Mouse (Mus musculus) CH12.LX (cell line): ENCODE results near the gene Olfr460. TPM values are rescaled to one million over a fixed set of nuclear protein-coding genes. Genes with fewer than 3 reads are reported as not detected.

ENCODE experiments used
- DNase-seq: peaks from one replicate; pipeline ENCODE4 v3.0.0-alpha.2; 2013; ENCODE audit errors: extremely low read depth
- H3K27ac ChIP-seq: 2 replicates; pipeline ENCODE4 v1.5.1; 2012; ENCODE audit warnings: low read depth, mild to moderate bottlenecking, control low read depth, moderate library complexity; ENCODE audit not compliant: insufficient read depth
- H3K27me3 ChIP-seq: replicated peaks from 2 replicates; pipeline ENCODE3; 2012; ENCODE audit warnings: inconsistent platforms
- H3K36me3 ChIP-seq, 2 experiments: replicated peaks in 1 of 2; 2 replicates each; pipeline versions ENCODE3 to v1.6.1; 2012; ENCODE audit warnings: inconsistent platforms in 1 of 2, low read length in 1 of 2, mild to moderate bottlenecking in 1 of 2, mixed read lengths in 1 of 2, moderate library complexity in 1 of 2; ENCODE audit not compliant: control insufficient read depth in 1 of 2, insufficient read depth in 1 of 2
- H3K4me1 ChIP-seq, 2 experiments: 2 replicates each; pipeline ENCODE4 v1.6.1; 2012; ENCODE audit warnings: inconsistent platforms in 1 of 2, moderate library complexity in 1 of 2; ENCODE audit not compliant: insufficient read depth in 2 of 2, control insufficient read depth in 1 of 2
- H3K4me2 ChIP-seq: 2 replicates; pipeline ENCODE4 v1.6.1; 2012; ENCODE audit warnings: low read depth, mild to moderate bottlenecking, control low read depth; ENCODE audit not compliant: poor library complexity, insufficient read depth, severe bottlenecking
- H3K4me3 ChIP-seq, 3 experiments: fragments of 150-350 bp in 1 of 3; sonication (generic) in 1 of 3; replicated peaks in 1 of 3; 2 replicates each; pipeline versions ENCODE3 to v1.5.1; 2011 to 2012; ENCODE audit warnings: low read depth in 2 of 3, low read length in 2 of 3, mild to moderate bottlenecking in 2 of 3, moderate library complexity in 2 of 3, control low read depth in 1 of 3, improper control_type of control experiment in 1 of 3, inconsistent platforms in 1 of 3, mixed read lengths in 1 of 3; ENCODE audit not compliant: poor library complexity in 1 of 3
- H3K79me2 ChIP-seq: replicated peaks from 2 replicates; pipeline ENCODE4 v1.6.1; 2012; ENCODE audit warnings: mild to moderate bottlenecking, moderate library complexity; ENCODE audit not compliant: control insufficient read depth, poor library complexity, insufficient read depth, severe bottlenecking; ENCODE audit errors: extremely low read depth
- H3K9ac ChIP-seq: 2 replicates; pipeline ENCODE4 v1.6.1; 2012; ENCODE audit warnings: low read depth, mild to moderate bottlenecking, control low read depth, moderate library complexity; ENCODE audit not compliant: insufficient read depth
- H3K9me3 ChIP-seq: replicated peaks from 2 replicates; pipeline ENCODE3; 2012; ENCODE audit warnings: low read length, inconsistent platforms, mixed read lengths
- BHLHE40 ChIP-seq: IDR thresholded peaks from 2 replicates; pipeline ENCODE4 v1.6.1; 2011; ENCODE audit warnings: mild to moderate bottlenecking, low read depth, low read length, improper control_type of control experiment
- CHD1 ChIP-seq: IDR thresholded peaks from 2 replicates; pipeline ENCODE4 v1.6.1; 2012; ENCODE audit warnings: low read depth, low read length, improper control_type of control experiment, inconsistent platforms
- E2F4 ChIP-seq: IDR thresholded peaks from 2 replicates; pipeline ENCODE4 v1.6.1; 2011; ENCODE audit warnings: low read depth, low read length, improper control_type of control experiment; ENCODE audit not compliant: insufficient replicate concordance
- ELF1 ChIP-seq: IDR thresholded peaks from 2 replicates; pipeline ENCODE4 v1.6.1; 2014; ENCODE audit warnings: low read depth, mild to moderate bottlenecking, inconsistent platforms, low read length, improper control_type of control experiment
- GABPA ChIP-seq: IDR thresholded peaks from 2 replicates; pipeline ENCODE4 v1.6.1; 2012; ENCODE audit warnings: low read depth, low read length, improper control_type of control experiment, inconsistent platforms; ENCODE audit not compliant: insufficient replicate concordance
- HCFC1 ChIP-seq: IDR thresholded peaks from 2 replicates; pipeline ENCODE4 v1.6.1; 2012; ENCODE audit warnings: low read depth, mild to moderate bottlenecking, inconsistent platforms, low read length, improper control_type of control experiment
- JUN ChIP-seq: IDR thresholded peaks from 2 replicates; pipeline ENCODE4 v1.6.1; 2011; ENCODE audit warnings: low read depth, mild to moderate bottlenecking, low read length, improper control_type of control experiment, moderate library complexity; ENCODE audit not compliant: insufficient read depth
- JUND ChIP-seq: conservative IDR thresholded peaks from 2 replicates; pipeline ENCODE4 v1.6.1; 2011; ENCODE audit warnings: low read depth, low read length, improper control_type of control experiment
- MAFK ChIP-seq: IDR thresholded peaks from 2 replicates; pipeline ENCODE4 v1.6.1; 2011; ENCODE audit warnings: low read length, improper control_type of control experiment; ENCODE audit not compliant: insufficient replicate concordance
- NELFE ChIP-seq: IDR thresholded peaks from 2 replicates; pipeline ENCODE4 v1.6.1; 2011; ENCODE audit warnings: low read depth, low read length, improper control_type of control experiment
- NRF1 ChIP-seq: IDR thresholded peaks from 2 replicates; pipeline ENCODE4 v1.6.1; 2014; ENCODE audit warnings: low read depth, mild to moderate bottlenecking, inconsistent platforms, low read length, improper control_type of control experiment, moderate library complexity
- PAX5 ChIP-seq: IDR thresholded peaks from 2 replicates; pipeline ENCODE4 v1.6.1; 2012; ENCODE audit warnings: low read length, inconsistent platforms, mixed read lengths
- POLR2AphosphoS2 ChIP-seq: IDR thresholded peaks from 2 replicates; pipeline ENCODE4 v1.6.1; 2011; ENCODE audit warnings: low read depth, low read length, improper control_type of control experiment
- RAD21 ChIP-seq: IDR thresholded peaks from 2 replicates; pipeline ENCODE4 v1.6.1; 2011; ENCODE audit warnings: low read depth, mild to moderate bottlenecking, low read length, improper control_type of control experiment, moderate library complexity
- SIN3A ChIP-seq: IDR thresholded peaks from 2 replicates; pipeline ENCODE4 v1.6.1; 2012; ENCODE audit warnings: low read length, improper control_type of control experiment, inconsistent platforms
- TBP ChIP-seq: conservative IDR thresholded peaks from 2 replicates; pipeline ENCODE4 v1.6.1; 2011; ENCODE audit warnings: low read depth, low read length, improper control_type of control experiment
- UBTF ChIP-seq: IDR thresholded peaks from 2 replicates; pipeline ENCODE4 v1.6.1; 2012; ENCODE audit warnings: low read depth, mild to moderate bottlenecking, inconsistent platforms, low read length, improper control_type of control experiment, moderate library complexity
- USF1 ChIP-seq: IDR thresholded peaks from 2 replicates; pipeline ENCODE4 v1.6.1; 2014; ENCODE audit warnings: low read depth, mild to moderate bottlenecking, inconsistent platforms, low read length, improper control_type of control experiment
- USF2 ChIP-seq: conservative IDR thresholded peaks from 2 replicates; pipeline ENCODE4 v1.6.1; 2011; ENCODE audit warnings: low read depth, low read length, improper control_type of control experiment
- ZC3H11A ChIP-seq: IDR thresholded peaks from 2 replicates; pipeline ENCODE4 v1.6.1; 2012; ENCODE audit warnings: low read depth, mild to moderate bottlenecking, inconsistent platforms, low read length, improper control_type of control experiment
- dilution Hi-C: fragments of 300-500 bp; cut with MboI; formaldehyde crosslinking; loops from 2 replicates; pipeline ENCODE4 v1.14.3; 2020; ENCODE audit warnings: low sequenced_read_pairs; ENCODE audit not compliant: extremely low pct_unique_long_range_greater_than_20kb, extremely low pct_ligation_motif_present
- in situ Hi-C: fragments of 300-500 bp; cut with MboI; formaldehyde crosslinking; loops from 3 replicates; pipeline ENCODE4 v1.14.3; 2019; ENCODE audit warnings: low sequenced_read_pairs, low pct_ligation_motif_present, low pct_unique_long_range_greater_than_20kb, mixed read lengths
- polyA plus RNA-seq: library from polyadenylated mRNA; unstranded; fragments of >175 nt; gene quantifications from 2 replicates; pipeline ENCODE4 v1.2.1, GENCODE M21; 2012; ENCODE audit warnings: low read depth; ENCODE audit not compliant: insufficient read length
- total RNA-seq, 2 experiments: library from RNA; depleted of rRNA; stranded (reverse); fragments of 300-350 nt in 1 of 2; fragments of >200 nt in 1 of 2; gene quantifications; 2 replicates each; pipeline ENCODE4 v1.2.3; 2012 to 2014

Olfr460 gene
- total and polyA plus RNA-seq, 3 experiments: not detected

DNA sequence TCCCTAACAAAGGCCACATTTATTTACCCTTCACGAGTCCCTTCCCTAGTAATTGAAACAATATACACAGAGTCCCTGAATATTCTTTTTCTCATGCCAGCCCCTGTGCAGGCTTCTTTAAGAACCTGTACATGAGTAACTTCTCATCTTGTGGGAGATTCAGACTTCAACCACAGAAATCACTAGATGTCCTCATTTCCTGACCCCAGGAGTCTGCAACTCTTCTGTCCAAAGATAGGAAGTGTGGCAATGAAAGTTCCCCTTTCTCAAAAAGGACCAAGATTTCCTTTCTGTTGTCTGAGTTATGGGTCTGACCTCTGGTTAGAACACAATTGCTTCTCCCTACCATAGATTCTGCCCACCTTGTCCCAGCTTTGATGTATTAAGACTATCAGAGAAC is 7.0 kb downstream of the Olfr460 start:
- Histone ChIP-seq H3K9me3 (no peaks in the 10 kb centered on the region), H3K79me2 (no peaks in the 10 kb centered on the region), H3K36me3 (no peaks in the 10 kb centered on the region), H3K27me3 (no peaks in the 10 kb centered on the region), H3K4me1 (peaks cover 4 to 16% of the 10 kb centered on the region in 2 experiments; a peak in 3 of 4 replicates), H3K4me3 (no peak overlapping the region), H3K9ac (no peak overlapping the region), H3K27ac (no peak overlapping the region), H3K4me2 (no peak overlapping the region)
- in situ Hi-C loops: no loop called here
- no peak for DNase-seq
- dilution Hi-C loops: no loop called here
- no peak for TF ChIP-seq NELFE
- no peak for TF ChIP-seq JUN
- no peak for TF ChIP-seq E2F4
- no peak for TF ChIP-seq POLR2AphosphoS2
- TF ChIP-seq ELF1: no peak
- TF ChIP-seq HCFC1: no peak

DNA sequence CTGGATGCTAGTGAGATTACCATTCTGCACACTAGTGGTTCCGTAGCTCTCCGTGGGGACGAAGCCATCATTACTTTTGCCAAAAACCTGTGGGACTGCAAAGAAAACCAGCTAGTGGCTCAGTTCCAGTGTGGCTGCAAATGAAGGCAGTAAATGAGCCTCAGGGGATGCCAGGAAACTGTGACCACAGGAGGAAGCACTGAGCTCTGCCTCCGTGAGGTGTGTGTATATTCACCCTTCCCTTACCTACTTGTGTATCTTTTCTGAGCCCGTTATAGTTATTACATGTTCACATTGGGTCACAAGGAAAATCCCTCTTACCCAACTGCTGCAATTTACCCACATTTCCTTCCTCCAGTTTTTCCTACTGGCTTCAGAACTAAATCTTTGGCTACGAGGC is 15.0 kb downstream of the Olfr460 start:
- H3K9me3 ChIP-seq: no peaks in the 10 kb centered on the region
- in situ Hi-C loops (no loop called here), dilution Hi-C loops (no loop called here)

DNA sequence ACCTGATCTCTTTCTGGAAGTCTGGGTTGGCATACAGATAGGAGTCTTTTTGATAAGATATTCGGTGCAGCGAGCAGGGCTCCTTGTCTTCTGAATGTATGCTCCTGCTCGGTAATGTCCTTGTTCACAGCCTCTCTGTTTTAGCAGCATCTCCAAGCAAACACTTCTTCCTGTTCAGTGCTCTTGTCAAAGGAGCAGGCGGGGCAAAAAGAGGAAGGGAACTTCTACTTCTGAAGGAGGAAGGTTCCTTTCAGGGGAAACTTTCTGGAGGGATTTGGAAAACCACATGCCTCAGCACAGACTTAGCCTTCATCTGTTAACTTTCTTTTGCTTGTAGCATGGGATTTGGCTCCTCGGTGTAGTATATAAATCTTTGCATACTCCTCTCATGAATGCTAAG is 16.4 kb downstream of the Olfr460 start, which contains the start of gene Clec5a:
Gene Clec5a (minus strand): TSS at position 177 of the 400 bp plus-strand sequence.
- TF ChIP-seq RAD21: no peak
- no peak for TF ChIP-seq ZC3H11A
- no peak for TF ChIP-seq USF2
- no peak for TF ChIP-seq USF1
- no peak for TF ChIP-seq NRF1
- TF ChIP-seq MAFK: no peak
- no peak for TF ChIP-seq UBTF
- TF ChIP-seq TBP: no peak
- TF ChIP-seq PAX5: no peak
- no peak for TF ChIP-seq SIN3A
- TF ChIP-seq BHLHE40: no peak
- TF ChIP-seq GABPA: no peak
- Histone ChIP-seq H3K36me3 (no peaks in the 10 kb centered on the region), H3K9me3 (no peaks in the 10 kb centered on the region), H3K9ac (no peak within 1 kb of the TSS), H3K27me3 (no peaks in the 10 kb centered on the region), H3K27ac (no peak within 1 kb of the TSS), H3K4me1 (peaks cover 0 to 4% of the 10 kb centered on the region in 2 experiments; a peak in 1 of 4 replicates), H3K4me2 (no peak within 1 kb of the TSS), H3K4me3 (no peak within 1 kb of the TSS), H3K79me2 (no peaks in the 10 kb centered on the region)
- in situ Hi-C loops (no loop called here), dilution Hi-C loops (no loop called here)
- DNase-seq: no peak

More for the DNA sequence above, 15.0 kb downstream of the Olfr460 start:
- no peak for DNase-seq
- no peaks in the 10 kb centered on the region for H3K36me3 ChIP-seq
- H3K4me1 ChIP-seq: peaks cover 0 to 4% of the 10 kb centered on the region in 2 experiments; a peak in 1 of 4 replicates
- TF ChIP-seq JUND (no peak), CHD1 (no peak), POLR2AphosphoS2 (no peak), JUN (no peak), UBTF (no peak)
- no peak overlapping the region for H3K9ac ChIP-seq
- no peaks in the 10 kb centered on the region for H3K79me2 ChIP-seq
- H3K4me2 ChIP-seq: no peak overlapping the region
- H3K27ac ChIP-seq: no peak overlapping the region
- H3K27me3 ChIP-seq: no peaks in the 10 kb centered on the region
- H3K4me3 ChIP-seq: no peak overlapping the region
